Mouse (Mus musculus) granulocyte monocyte progenitor cell, adult 5-6 weeks (primary cell): ENCODE results near the gene Olfr1256. TPM values are rescaled to one million over a fixed set of nuclear protein-coding genes. Genes with fewer than 3 reads are reported as not detected.
A peak's percentile ranks its signal among the peaks of the same experiment; 100 is the strongest.

Source experiments
- ATAC-seq: replicated peaks from 2 replicates; pipeline ENCODE4 v1.8.0; 2016; ENCODE audit warnings: mild to moderate bottlenecking, moderate TSS enrichment, inconsistent platforms; ENCODE audit not compliant: poor library complexity, severe bottlenecking
- total RNA-seq, 2 experiments: library from RNA; stranded (forward) in 1 of 2; stranded (reverse) in 1 of 2; fragments of 200-712, 200-1000 nt in 1 of 2; fragments of >200 nt in 1 of 2; fragmentation: Nextera tagmentation in 1 of 2; gene quantifications; 2 replicates each; pipeline ENCODE4 v1.2.3; 2014 to 2017

Olfr1256 gene
- total RNA-seq (2014; fragmentation: Nextera tagmentation) (not detected in 2 replicates), total RNA-seq (2017) (not detected in 2 replicates)

DNA sequence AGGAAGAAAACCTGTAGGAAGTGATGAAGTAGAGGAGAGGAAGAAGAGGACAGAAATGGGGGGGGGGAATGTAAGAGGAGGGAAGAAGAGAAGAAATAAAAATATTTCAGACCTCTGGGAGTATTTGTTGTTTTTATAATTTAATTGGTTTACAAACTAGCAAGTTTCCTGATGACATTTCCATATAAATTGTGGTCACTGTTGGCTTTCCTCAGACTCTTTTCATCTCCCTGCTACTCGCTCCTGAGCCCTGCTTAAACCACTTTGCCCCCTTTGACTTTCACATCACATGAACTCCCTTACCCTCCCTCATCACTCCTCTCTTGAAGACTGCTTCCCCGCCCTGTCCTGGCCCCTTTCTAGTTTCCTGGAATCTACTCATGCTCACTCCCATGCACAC is at the start of gene Olfr1256:
TSS of gene Olfr1256 (minus strand) at position 101 of the 400 bp plus-strand sequence.
- ATAC-seq = no peak

DNA sequence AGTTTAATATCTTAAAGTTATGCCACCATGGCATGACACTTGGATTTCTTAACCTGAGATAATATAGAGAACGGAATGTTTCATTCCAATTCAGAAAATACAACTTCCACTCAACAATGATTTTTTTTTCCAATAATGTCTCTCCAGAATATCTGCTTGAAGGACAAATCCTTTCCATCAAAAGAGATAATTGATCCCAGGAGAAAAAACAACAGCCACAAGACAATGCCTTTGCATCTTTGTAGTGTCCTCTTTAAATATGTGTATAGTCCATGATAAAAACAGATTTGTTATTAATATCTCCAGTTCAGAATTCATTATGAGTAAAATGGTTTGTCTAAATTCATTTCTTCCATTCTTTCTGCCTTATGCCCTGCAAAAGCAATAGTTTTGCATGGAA is 36.8 kb upstream of the Olfr1256 start, which contains the start of gene Olfr1257:
TSS of gene Olfr1257 (plus strand) at position 301 of the 400 bp plus-strand sequence.
- ATAC-seq = no peak

DNA sequence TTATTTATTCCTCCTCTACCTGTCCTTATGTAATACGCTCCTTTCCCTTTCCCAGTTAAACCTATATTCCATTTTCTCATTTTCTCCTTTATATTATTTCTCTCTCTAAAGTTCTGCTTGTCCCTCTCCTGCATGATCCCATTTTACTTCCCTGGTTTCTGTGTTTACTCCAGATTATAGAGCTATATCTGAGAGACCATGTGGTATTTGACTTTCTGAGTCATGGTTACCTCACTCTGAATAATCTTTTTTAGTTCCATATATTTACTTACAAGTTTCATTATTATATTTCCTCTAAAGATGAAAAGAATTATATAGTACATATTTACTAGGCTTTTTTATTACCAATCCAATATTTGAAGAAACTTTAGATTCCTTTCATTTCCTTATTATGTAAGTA is 7.9 kb upstream of the Olfr1256 start:
- ATAC-seq = no peak

DNA sequence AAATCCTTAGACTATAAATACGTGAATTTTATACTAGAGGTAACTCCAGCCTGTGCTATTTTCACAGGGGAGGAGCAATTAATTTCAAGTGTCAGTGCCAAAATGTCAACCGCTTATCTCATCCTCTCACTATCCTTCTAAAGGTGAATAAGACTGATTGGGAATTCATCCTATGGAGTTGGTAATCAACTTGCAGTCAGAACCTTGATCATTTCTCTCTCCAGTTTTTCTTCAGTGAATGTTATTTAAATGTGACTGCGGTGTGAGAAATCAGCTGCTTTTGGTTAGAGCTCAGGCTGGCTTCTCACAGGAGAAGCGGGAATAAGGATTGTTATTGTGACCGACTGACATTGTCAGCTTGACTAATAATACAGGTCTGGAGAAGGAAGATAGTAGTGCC is 6.8 kb upstream of the Olfr1256 start, which contains the start of gene Olfr48:
TSS of gene Olfr48 (minus strand) at position 101 of the 400 bp plus-strand sequence.
- ATAC-seq = no peak

DNA sequence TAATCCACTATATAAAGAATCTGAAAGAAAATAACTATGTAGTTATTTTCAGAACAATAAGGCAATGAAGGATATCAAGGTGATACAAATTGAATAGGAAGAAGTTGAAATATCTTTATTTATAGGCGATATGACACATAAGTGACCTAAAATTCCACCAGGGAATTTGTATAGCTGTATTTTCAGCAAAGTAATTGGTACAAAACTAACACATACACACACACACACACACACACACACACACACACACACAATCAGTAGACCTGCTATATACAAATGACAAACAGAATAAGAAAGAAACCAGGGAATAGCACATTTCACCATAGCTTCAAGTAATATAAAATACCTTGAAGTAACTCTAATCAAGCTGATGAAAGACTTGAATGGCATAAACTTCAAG is 21.1 kb downstream of the Olfr1256 start:
- ATAC-seq = no peak

DNA sequence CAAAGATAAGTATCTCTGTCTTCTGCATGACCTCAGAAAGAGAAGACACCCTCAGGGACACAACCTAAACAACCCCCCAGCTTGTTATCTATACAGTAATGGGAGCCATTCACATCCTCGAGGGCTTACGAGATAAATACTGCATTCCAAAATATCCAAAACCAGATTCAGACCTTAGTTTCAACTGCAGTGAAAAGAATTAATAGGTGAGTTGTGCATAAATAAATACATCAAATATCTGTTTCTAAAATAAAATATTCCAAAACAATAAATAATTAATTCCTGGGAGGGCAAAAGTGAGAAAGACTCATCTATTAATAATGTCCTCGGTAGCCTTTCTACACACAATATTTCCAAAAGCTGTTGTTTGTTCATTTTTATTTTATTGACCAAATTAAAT is 29.6 kb downstream of the Olfr1256 start, which contains the start of gene Olfr1255:
TSS of gene Olfr1255 (plus strand) at position 301 of the 400 bp plus-strand sequence.
- ATAC-seq = no peak

DNA sequence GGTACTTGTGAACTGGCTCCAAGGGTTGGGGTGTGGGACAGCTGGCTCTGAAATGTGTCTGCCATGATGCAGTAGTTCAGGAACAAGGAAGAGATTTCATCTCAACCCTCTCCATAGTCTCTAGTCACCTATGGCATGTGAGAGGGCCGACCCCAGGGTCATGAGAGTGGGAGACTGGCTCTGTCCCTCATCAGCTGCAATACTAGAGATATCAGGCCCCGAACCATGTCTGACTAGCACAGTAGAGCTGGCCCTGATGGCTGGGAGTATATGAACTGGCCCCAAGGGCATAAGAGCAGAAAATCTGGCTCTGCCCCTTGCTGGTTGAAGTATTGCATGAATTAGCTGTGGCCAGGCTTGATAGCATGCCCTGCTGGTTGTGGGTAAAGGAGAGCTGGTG is 30.6 kb downstream of the Olfr1256 start:
- 0 out of 2 replicates have a peak, but pooled peaks have one; percentile 12 for ATAC-seq

DNA sequence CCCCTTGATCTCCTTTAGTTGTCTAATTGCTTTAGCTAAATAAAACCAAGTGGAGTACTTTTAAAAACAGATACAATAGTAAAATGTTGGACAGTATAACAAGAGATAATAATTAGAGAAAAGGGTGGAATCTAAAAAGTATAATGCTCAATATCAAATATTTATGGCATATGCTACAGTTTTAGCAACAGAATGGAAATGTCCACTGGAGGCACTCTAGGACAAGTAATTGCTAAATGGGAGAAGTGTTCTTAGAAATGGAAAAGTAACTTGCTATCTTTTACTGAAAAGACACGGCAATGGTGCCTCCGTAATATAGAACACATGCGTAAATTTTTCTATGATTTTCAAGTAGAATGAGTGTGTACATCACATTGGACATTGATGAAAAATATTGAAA is 41.8 kb downstream of the Olfr1256 start:
- ATAC-seq = no peak

DNA sequence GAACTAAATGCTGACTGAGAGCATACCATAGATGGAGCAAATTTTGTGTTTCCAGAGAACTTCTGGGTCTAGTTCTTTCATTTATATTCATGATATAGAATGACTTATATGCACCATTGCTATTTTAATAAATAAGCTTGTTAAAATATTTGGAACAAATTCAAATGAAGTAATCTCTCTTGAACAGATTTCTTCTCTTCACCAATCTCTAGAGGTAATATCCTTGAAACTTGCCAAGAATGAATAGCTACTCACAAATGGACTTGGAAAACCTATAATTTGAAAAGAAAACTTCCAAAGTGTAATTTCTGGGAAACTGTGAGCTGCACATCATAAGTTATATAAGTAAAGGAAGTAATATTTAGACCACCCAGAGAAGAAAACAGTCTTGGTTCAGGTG is 47.8 kb downstream of the Olfr1256 start, which contains the start of gene Olfr1254:
TSS of gene Olfr1254 (minus strand) at position 101 of the 400 bp plus-strand sequence.
- no peak for ATAC-seq

Other genes starting within 250 kb of the Olfr1256 start
- gene Olfr1246, start 248.4 kb downstream of the Olfr1256 start, total RNA-seq (2014; fragmentation: Nextera tagmentation) = not detected in 2 replicates
- not detected in 2 replicates for gene Olfr1246, start 248.4 kb downstream of the Olfr1256 start, total RNA-seq (2017)
- not detected in 2 replicates for gene Olfr1247, start 227.4 kb downstream of the Olfr1256 start, total RNA-seq (2014; fragmentation: Nextera tagmentation)
- not detected in 2 replicates for gene Olfr1247, start 227.4 kb downstream of the Olfr1256 start, total RNA-seq (2017)
- not detected in 2 replicates for gene Olfr1248, start 223.3 kb downstream of the Olfr1256 start, total RNA-seq (2014; fragmentation: Nextera tagmentation)
- not detected in 2 replicates for gene Olfr1248, start 223.3 kb downstream of the Olfr1256 start, total RNA-seq (2017)
- gene Olfr1249, start 206.6 kb downstream of the Olfr1256 start, total RNA-seq (2014; fragmentation: Nextera tagmentation) = not detected in 2 replicates
- not detected in 2 replicates for gene Olfr1249, start 206.6 kb downstream of the Olfr1256 start, total RNA-seq (2017)
- gene Olfr1250, start 180.1 kb downstream of the Olfr1256 start, total RNA-seq (2014; fragmentation: Nextera tagmentation) = not detected in 2 replicates
- not detected in 2 replicates for gene Olfr1250, start 180.1 kb downstream of the Olfr1256 start, total RNA-seq (2017)
- not detected in 2 replicates for gene Olfr1251, start 169.6 kb downstream of the Olfr1256 start, total RNA-seq (2014; fragmentation: Nextera tagmentation)
- gene Olfr1251, start 169.6 kb downstream of the Olfr1256 start, total RNA-seq (2017) = not detected in 2 replicates
- not detected in 2 replicates for gene Olfr1252, start 116.5 kb downstream of the Olfr1256 start, total RNA-seq (2014; fragmentation: Nextera tagmentation)
- gene Olfr1252, start 116.5 kb downstream of the Olfr1256 start, total RNA-seq (2017) = not detected in 2 replicates
- not detected in 2 replicates for gene Olfr1253, start 84.5 kb downstream of the Olfr1256 start, total RNA-seq (2014; fragmentation: Nextera tagmentation)
- gene Olfr1253, start 84.5 kb downstream of the Olfr1256 start, total RNA-seq (2017) = not detected in 2 replicates
- gene Olfr1254, start 47.9 kb downstream of the Olfr1256 start, total RNA-seq (2014; fragmentation: Nextera tagmentation) = not detected in 2 replicates
- gene Olfr1254, start 47.9 kb downstream of the Olfr1256 start, total RNA-seq (2017) = not detected in 2 replicates
- gene Olfr1255, start 29.5 kb downstream of the Olfr1256 start, total RNA-seq (2014; fragmentation: Nextera tagmentation) = not detected in 2 replicates
- gene Olfr1255, start 29.5 kb downstream of the Olfr1256 start, total RNA-seq (2017) = not detected in 2 replicates
- gene Olfr48, start 6.7 kb upstream of the Olfr1256 start, total RNA-seq (2014; fragmentation: Nextera tagmentation) = not detected in 2 replicates
- not detected in 2 replicates for gene Olfr48, start 6.7 kb upstream of the Olfr1256 start, total RNA-seq (2017)
- not detected in 2 replicates for gene Olfr1257, start 36.9 kb upstream of the Olfr1256 start, total RNA-seq (2014; fragmentation: Nextera tagmentation)
- gene Olfr1257, start 36.9 kb upstream of the Olfr1256 start, total RNA-seq (2017) = not detected in 2 replicates
- not detected in 2 replicates for gene Olfr1258, start 85.8 kb upstream of the Olfr1256 start, total RNA-seq (2014; fragmentation: Nextera tagmentation)
- not detected in 2 replicates for gene Olfr1258, start 85.8 kb upstream of the Olfr1256 start, total RNA-seq (2017)
- gene Olfr1259, start 107.1 kb upstream of the Olfr1256 start, total RNA-seq (2014; fragmentation: Nextera tagmentation) = not detected in 2 replicates
- gene Olfr1259, start 107.1 kb upstream of the Olfr1256 start, total RNA-seq (2017) = not detected in 2 replicates
- not detected in 2 replicates for gene Olfr1260, start 132.8 kb upstream of the Olfr1256 start, total RNA-seq (2014; fragmentation: Nextera tagmentation)
- not detected in 2 replicates for gene Olfr1260, start 132.8 kb upstream of the Olfr1256 start, total RNA-seq (2017)
- gene Olfr1261, start 149.7 kb upstream of the Olfr1256 start, total RNA-seq (2014; fragmentation: Nextera tagmentation) = not detected in 2 replicates
- gene Olfr1261, start 149.7 kb upstream of the Olfr1256 start, total RNA-seq (2017) = not detected in 2 replicates
- gene Olfr1262, start 158.6 kb upstream of the Olfr1256 start, total RNA-seq (2014; fragmentation: Nextera tagmentation) = not detected in 2 replicates
- gene Olfr1262, start 158.6 kb upstream of the Olfr1256 start, total RNA-seq (2017) = not detected in 2 replicates
- not detected in 2 replicates for gene Olfr1263, start 170.6 kb upstream of the Olfr1256 start, total RNA-seq (2014; fragmentation: Nextera tagmentation)
- gene Olfr1263, start 170.6 kb upstream of the Olfr1256 start, total RNA-seq (2017) = not detected in 2 replicates
- gene Olfr1264, start 184.0 kb upstream of the Olfr1256 start, total RNA-seq (2014; fragmentation: Nextera tagmentation) = not detected in 2 replicates
- not detected in 2 replicates for gene Olfr1264, start 184.0 kb upstream of the Olfr1256 start, total RNA-seq (2017)
- gene Olfr1265, start 193.8 kb upstream of the Olfr1256 start, total RNA-seq (2014; fragmentation: Nextera tagmentation) = not detected in 2 replicates
- gene Olfr1265, start 193.8 kb upstream of the Olfr1256 start, total RNA-seq (2017) = not detected in 2 replicates
- not detected in 2 replicates for gene Olfr140, start 222.0 kb upstream of the Olfr1256 start, total RNA-seq (2014; fragmentation: Nextera tagmentation)
- gene Olfr140, start 222.0 kb upstream of the Olfr1256 start, total RNA-seq (2017) = not detected in 2 replicates